Mouse (Mus musculus): ENCODE data around the gene Tmem234.

DNA sequence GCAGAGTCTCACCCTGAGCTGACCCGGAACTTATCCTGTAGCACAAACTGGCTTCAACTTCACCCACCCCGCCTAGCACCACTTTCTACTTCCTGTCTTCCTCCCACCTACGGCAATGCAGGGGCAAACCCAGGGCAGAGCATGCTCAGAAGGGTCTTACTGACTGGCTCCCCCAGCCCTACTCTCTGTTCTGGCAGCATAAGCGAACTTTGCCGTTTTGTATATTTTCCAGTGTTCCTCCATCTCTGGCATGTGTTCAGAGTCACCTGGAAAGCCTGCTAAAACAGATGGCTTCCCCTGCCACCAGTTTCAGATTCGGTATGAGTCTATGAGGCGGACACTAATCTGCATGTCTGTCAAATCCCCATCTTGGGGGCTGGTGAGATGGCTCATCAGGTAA is 20.1 kb upstream of the Tmem234 start:
- no peak for TF ChIP-seq CTCF (IDR thresholded peaks at IDR 0.05)
- no peak for TF ChIP-seq POLR2A (IDR thresholded peaks at IDR 0.05; ENCODE audit: insufficient read depth, low read depth, low read length)
- TF ChIP-seq EP300 (IDR thresholded peaks at IDR 0.05; ENCODE audit: insufficient read depth, low read depth, low read length): no peak

Measured in heart, adult 2 months (tissue).